Mouse (Mus musculus) intestine, embryonic 15.5 days (tissue): ENCODE measurements at regions not wholly inside any gene's neighbourhood (a gene's known extent, or its start where the extent isn't known, plus 50 kb on each side); places are given as distances from the start of the nearest gene placed in this dataset.
A peak's percentile ranks its signal among the peaks of the same experiment; 100 is the strongest.
"Not testable (repeated sequence)": the region's sequence is repeated elsewhere in the genome, so short reads cannot be mapped to it uniquely, and the experiment has no call there.

Experiments used
- ATAC-seq: fragments of 200-750 bp; cut with Nextera tagmentation; 2 replicates; pipeline ENCODE4 v1.8.0; 2017; ENCODE audit warnings: moderate TSS enrichment, moderate library complexity
- H3K27ac ChIP-seq: fragments of 300-500 bp; sonication (generic); 2 replicates; pipeline ENCODE4 v1.5.1; 2015; ENCODE audit warnings: mild to moderate bottlenecking, inconsistent platforms
- H3K27me3 ChIP-seq: fragments of 300-500 bp; sonication (generic); replicated peaks from 2 replicates; pipeline ENCODE4 v1.6.1; 2015; ENCODE audit warnings: inconsistent platforms
- H3K36me3 ChIP-seq: fragments of 300-500 bp; sonication (generic); 2 replicates; pipeline ENCODE4 v1.6.1; 2015; ENCODE audit warnings: inconsistent platforms
- H3K4me1 ChIP-seq: fragments of 300-500 bp; sonication (generic); replicated peaks from 2 replicates; pipeline ENCODE4 v1.6.1; 2015; ENCODE audit warnings: inconsistent platforms
- H3K4me2 ChIP-seq: fragments of 300-500 bp; sonication (generic); replicated peaks from 2 replicates; pipeline ENCODE4 v1.6.1; 2015; ENCODE audit warnings: mild to moderate bottlenecking, inconsistent platforms
- H3K4me3 ChIP-seq: fragments of 300-500 bp; sonication (generic); replicated peaks from 2 replicates; pipeline ENCODE4 v1.5.1; 2015; ENCODE audit warnings: inconsistent platforms
- H3K9ac ChIP-seq: fragments of 300-500 bp; sonication (generic); 2 replicates; pipeline ENCODE4 v1.6.1; 2015; ENCODE audit warnings: inconsistent platforms
- H3K9me3 ChIP-seq: fragments of 300-500 bp; sonication (generic); 2 replicates; pipeline ENCODE4 v1.6.1; 2016; ENCODE audit warnings: inconsistent platforms
- WGBS: fragments of 180-500 bp; shearing (Covaris S2); methylation state at CpG from one replicate; pipeline ENCODE4 v1.1.7; 2015; 5-methylcytosine and 5-hydroxymethylcytosine counted together

- Histone ChIP-seq H3K9me3 (no peaks in the 10 kb centered on the region), H3K4me2 (no peak overlapping the region), H3K36me3 (no peaks in the 10 kb centered on the region), H3K27ac (no peak overlapping the region), H3K27me3 (no peaks in the 10 kb centered on the region), H3K4me1 (no peaks in the 10 kb centered on the region), H3K9ac (no peak overlapping the region), H3K4me3 (no peak overlapping the region)
- 73% methylated on average over 2 of the region's 2 CpGs for WGBS
- ATAC-seq: no peak
Measured at GRCm38 (mm10) chr7:88680849-88681248, 250.8 kb downstream of the Rab38 start.

DNA sequence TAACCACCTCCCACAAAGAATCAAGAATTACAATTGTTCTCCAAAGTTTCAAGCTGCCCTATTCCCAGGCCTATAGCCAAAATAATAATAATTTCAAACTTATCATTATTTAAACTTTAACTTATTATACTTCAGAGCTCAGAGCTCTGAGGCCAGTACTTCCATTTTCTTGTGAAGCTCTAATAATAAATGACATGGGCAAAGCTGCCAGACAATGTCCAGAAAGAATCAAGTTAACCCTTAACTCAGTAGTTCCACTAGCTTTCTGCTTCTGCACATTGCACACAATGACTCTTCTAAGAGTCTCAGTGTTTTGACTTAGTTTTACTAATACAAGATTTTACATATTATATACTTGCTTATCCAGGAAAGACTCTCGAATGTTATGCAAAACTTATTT, 291.0 kb downstream of the Rab38 start:
- H3K4me3 ChIP-seq, H3K27me3 ChIP-seq, H3K4me2 ChIP-seq, H3K36me3 ChIP-seq, ATAC-seq, H3K9ac ChIP-seq, H3K4me1 ChIP-seq, H3K27ac ChIP-seq, H3K9me3 ChIP-seq: not testable (repeated sequence)
- 78% methylated on average over 1 of the region's 1 CpGs for WGBS

GRCm38 (mm10) chr7:88734506-88734905, 304.4 kb downstream of the Rab38 start:
- Histone ChIP-seq H3K9ac (no peak overlapping the region), H3K4me3 (no peak overlapping the region), H3K27me3 (no peaks in the 10 kb centered on the region), H3K9me3 (no peaks in the 10 kb centered on the region), H3K27ac (no peak overlapping the region), H3K4me2 (no peak overlapping the region), H3K4me1 (no peaks in the 10 kb centered on the region), H3K36me3 (no peaks in the 10 kb centered on the region)
- no peak for ATAC-seq
- 76% methylated on average over 4 of the region's 4 CpGs for WGBS

- H3K4me1 ChIP-seq: no peaks in the 10 kb centered on the region
- H3K36me3 ChIP-seq: no peaks in the 10 kb centered on the region
- no peak overlapping the region for H3K4me3 ChIP-seq
- H3K9ac ChIP-seq: no peak overlapping the region
- no peaks in the 10 kb centered on the region for H3K9me3 ChIP-seq
- H3K27me3 ChIP-seq: no peaks in the 10 kb centered on the region
- H3K4me2 ChIP-seq: no peak overlapping the region
- no peak for ATAC-seq
- H3K27ac ChIP-seq: no peak overlapping the region
Measured at GRCm38 (mm10) chr7:88735768-88736167, 305.7 kb downstream of the Rab38 start.

- Histone ChIP-seq H3K9me3 (no peaks in the 10 kb centered on the region), H3K27me3 (no peaks in the 10 kb centered on the region), H3K4me2 (no peak overlapping the region), H3K9ac (no peak overlapping the region), H3K36me3 (no peaks in the 10 kb centered on the region), H3K27ac (no peak overlapping the region), H3K4me3 (no peak overlapping the region), H3K4me1 (no peaks in the 10 kb centered on the region)
- no peak for ATAC-seq
Measured at GRCm38 (mm10) chr7:88777371-88777770, 347.3 kb downstream of the Rab38 start.

GRCm38 (mm10) chr7:88782906-88783305, 352.8 kb downstream of the Rab38 start:
- no peak overlapping the region for H3K4me3 ChIP-seq
- WGBS: 80% methylated on average over 2 of the region's 2 CpGs
- H3K9ac ChIP-seq: no peak overlapping the region
- no peak overlapping the region for H3K4me2 ChIP-seq
- H3K27ac ChIP-seq: no peak overlapping the region
- no peaks in the 10 kb centered on the region for H3K4me1 ChIP-seq
- no peaks in the 10 kb centered on the region for H3K9me3 ChIP-seq
- no peaks in the 10 kb centered on the region for H3K36me3 ChIP-seq
- ATAC-seq: no peak
- no peaks in the 10 kb centered on the region for H3K27me3 ChIP-seq

GRCm38 (mm10) chr7:88808175-88808574, 378.1 kb downstream of the Rab38 start:
- Histone ChIP-seq H3K9me3 (no peaks in the 10 kb centered on the region), H3K4me1 (no peaks in the 10 kb centered on the region), H3K4me2 (no peak overlapping the region), H3K36me3 (no peaks in the 10 kb centered on the region), H3K27ac (no peak overlapping the region), H3K9ac (no peak overlapping the region), H3K27me3 (no peaks in the 10 kb centered on the region), H3K4me3 (no peak overlapping the region)
- ATAC-seq: no peak
- WGBS: 64% methylated on average over 3 of the region's 3 CpGs

- no peak overlapping the region for H3K9ac ChIP-seq
- H3K4me1 ChIP-seq: no peaks in the 10 kb centered on the region
- no peak overlapping the region for H3K4me2 ChIP-seq
- no peaks in the 10 kb centered on the region for H3K36me3 ChIP-seq
- no peak overlapping the region for H3K27ac ChIP-seq
- H3K9me3 ChIP-seq: no peaks in the 10 kb centered on the region
- H3K4me3 ChIP-seq: no peak overlapping the region
- H3K27me3 ChIP-seq: no peaks in the 10 kb centered on the region
- no peak for ATAC-seq
Measured at GRCm38 (mm10) chr7:88810170-88810569, 380.1 kb downstream of the Rab38 start.

DNA sequence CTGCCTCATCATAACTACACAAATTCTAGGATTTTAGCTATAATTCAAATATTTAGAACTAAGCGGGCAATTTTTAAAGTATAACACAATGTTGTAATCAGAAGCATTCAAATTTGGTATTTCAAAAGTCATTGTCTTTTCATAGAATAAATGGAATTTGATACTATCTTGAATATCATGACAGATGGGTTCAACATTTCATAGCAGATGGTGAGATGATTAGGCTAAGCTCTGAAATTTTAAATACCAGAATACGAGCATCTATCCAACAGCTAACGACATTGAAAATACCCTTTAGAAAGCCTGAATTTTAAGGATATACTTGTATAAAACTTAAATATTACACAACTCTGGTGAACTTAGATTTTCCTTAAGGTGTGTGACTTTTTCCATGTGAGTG, 390.1 kb downstream of the Rab38 start:
- H3K27ac ChIP-seq: no peak overlapping the region
- no peaks in the 10 kb centered on the region for H3K36me3 ChIP-seq
- no peak overlapping the region for H3K4me2 ChIP-seq
- H3K9ac ChIP-seq: no peak overlapping the region
- H3K27me3 ChIP-seq: no peaks in the 10 kb centered on the region
- no peaks in the 10 kb centered on the region for H3K9me3 ChIP-seq
- no peak for ATAC-seq
- H3K4me3 ChIP-seq: no peak overlapping the region
- no peaks in the 10 kb centered on the region for H3K4me1 ChIP-seq
- WGBS: 94% methylated on average over 3 of the region's 3 CpGs

DNA sequence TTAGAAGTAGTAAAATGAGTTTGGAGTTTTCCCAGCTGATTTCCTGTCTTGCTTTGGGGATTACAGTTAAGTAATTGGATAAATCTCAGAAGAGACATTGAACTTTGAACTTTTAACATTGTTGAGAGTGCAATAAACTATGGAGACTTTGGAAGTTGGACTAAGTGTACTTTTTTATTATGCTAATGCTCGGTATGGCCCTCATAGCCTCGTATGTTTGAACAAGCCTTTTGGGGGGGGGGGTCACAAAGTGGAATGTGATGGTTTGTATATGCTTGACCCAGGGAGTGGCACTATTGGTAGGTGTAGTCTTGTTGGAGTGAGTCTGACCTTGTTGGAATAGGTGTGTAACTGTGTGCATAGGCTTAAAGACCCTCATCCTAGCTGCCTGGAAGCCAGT, 396.4 kb downstream of the Rab38 start:
- H3K36me3 ChIP-seq: no peaks in the 10 kb centered on the region
- H3K9me3 ChIP-seq: no peaks in the 10 kb centered on the region
- H3K9ac ChIP-seq: no peak overlapping the region
- H3K4me2 ChIP-seq: no peak overlapping the region
- H3K4me3 ChIP-seq: no peak overlapping the region
- 43% methylated on average over 2 of the region's 2 CpGs for WGBS
- H3K4me1 ChIP-seq: no peaks in the 10 kb centered on the region
- peak; percentile 73 for ATAC-seq
- H3K27ac ChIP-seq: no peak overlapping the region
- H3K27me3 ChIP-seq: no peaks in the 10 kb centered on the region

GRCm38 (mm10) chr7:88847946-88848524, 418.0 kb downstream of the Rab38 start:
- no peak overlapping the region for H3K4me3 ChIP-seq
- no peak for ATAC-seq
- H3K4me1 ChIP-seq: no peaks in the 10 kb centered on the region
- 68% methylated on average over 4 of the region's 4 CpGs for WGBS
- H3K9me3 ChIP-seq: no peaks in the 10 kb centered on the region
- no peaks in the 10 kb centered on the region for H3K36me3 ChIP-seq
- H3K4me2 ChIP-seq: no peak overlapping the region
- H3K27ac ChIP-seq: no peak overlapping the region
- no peaks in the 10 kb centered on the region for H3K27me3 ChIP-seq
- no peak overlapping the region for H3K9ac ChIP-seq
